Mouse (Mus musculus): ENCODE measurements around the gene Vps35l.

GRCm38 (mm10) chr7:118790292-118790691, 50.3 kb downstream of the Vps35l start:
- TF ChIP-seq POLR2A (IDR thresholded peaks at IDR 0.05; ENCODE audit: borderline replicate concordance, control insufficient read depth, low read depth, low read length) (no peak), CTCF (IDR thresholded peaks at IDR 0.05; ENCODE audit: control insufficient read depth, insufficient read depth, low read length) (no peak)
